Mouse (Mus musculus) megakaryocyte, embryonic 14.5 days (primary cell): ENCODE measurements around the gene Ccdc77.

Experiments
- FLI1 ChIP-seq: IDR thresholded peaks from 2 replicates; pipeline ENCODE4 v1.6.1; 2012; ENCODE audit warnings: low read length, inconsistent platforms, mixed read lengths
- GATA1 ChIP-seq: IDR thresholded peaks from 3 replicates; pipeline ENCODE4 v1.6.1; 2012; ENCODE audit warnings: mixed read lengths, low read length, inconsistent platforms, borderline replicate concordance

GRCm38 (mm10) chr6:120349018-120349417, 15.2 kb downstream of the Ccdc77 start:
- no peak for TF ChIP-seq GATA1
- TF ChIP-seq FLI1: no peak
